Mouse (Mus musculus): ENCODE results near the gene Pdss2. TPM values are rescaled to one million over a fixed set of nuclear protein-coding genes. Genes with fewer than 3 reads are reported as not detected.

Pdss2 gene
- total RNA-seq, 1 experiment, result 16.6 TPM

DNA sequence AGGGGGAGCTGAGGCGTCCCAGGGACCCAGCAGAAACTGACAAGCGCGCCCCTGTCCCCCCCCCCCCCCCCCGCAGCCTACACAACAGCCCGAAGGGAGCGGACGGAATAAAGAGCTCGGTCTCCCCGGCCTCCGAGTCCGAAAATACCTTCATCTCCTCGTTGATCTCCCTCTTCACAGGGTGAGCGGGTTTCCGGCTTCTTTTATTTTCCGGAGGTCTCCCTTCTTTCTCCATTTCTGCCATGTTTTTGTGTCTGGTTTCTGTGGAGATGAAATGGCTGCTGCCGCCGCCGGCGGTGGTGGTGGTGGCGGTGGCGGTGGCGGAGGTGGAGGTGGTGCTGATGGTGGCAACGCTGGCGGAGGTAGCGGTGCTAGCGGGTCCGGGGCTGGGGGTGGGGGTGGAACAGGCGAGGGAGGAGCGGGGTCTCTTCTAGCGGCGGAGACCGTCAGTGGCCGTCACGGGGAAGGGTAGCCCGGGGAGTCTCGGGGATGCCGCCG lies 47.4 kb upstream of the Pdss2 start:
- peak overlapping the region; percentile 83 to 85 for H3K4me3 ChIP-seq (ENCODE audit: insufficient read depth in 1 of 2, low read depth in 1 of 2, low read length in 2 of 2, poor library complexity in 1 of 2, severe bottlenecking in 1 of 2)
- no peaks in the 10 kb centered on the region for H3K9me3 ChIP-seq (ENCODE audit: control insufficient read depth, insufficient read depth, low read depth, low read length)
- no peak for TF ChIP-seq MAFK (IDR thresholded peaks at IDR 0.05; ENCODE audit: insufficient read depth, low read depth, low read length)
- TF ChIP-seq ZNF384 (IDR thresholded peaks at IDR 0.05; ENCODE audit: low read depth, low read length), result no peak
- TF ChIP-seq CHD2 (IDR thresholded peaks at IDR 0.05; ENCODE audit: low read depth, low read length), result no peak
- TF ChIP-seq ZC3H11A (IDR thresholded peaks at IDR 0.05; ENCODE audit: borderline replicate concordance, low read depth, low read length), result no peak
- TF ChIP-seq HCFC1 (IDR thresholded peaks at IDR 0.05; ENCODE audit: borderline replicate concordance, insufficient read depth, low read length), result no peak
- 0 out of 4 replicates have a peak, but pooled peaks cover 0 to 6% of the 10 kb centered on the region in 2 experiments for H3K4me1 ChIP-seq (ENCODE audit: control insufficient read depth in 2 of 2, insufficient read depth in 2 of 2, low read length in 2 of 2, poor library complexity in 1 of 2)
- no peak for DNase-seq (ENCODE audit: low read depth, low spot score)
- in situ Hi-C loops (cut with MboI; ENCODE audit: low sequenced_read_pairs in 2 of 2, unreplicated experiment in 2 of 2), result no loop called here
- H3K27ac ChIP-seq (ENCODE audit: insufficient read depth, low read depth, low read length, poor library complexity, severe bottlenecking), result no peak overlapping the region
- H3K9ac ChIP-seq (ENCODE audit: insufficient read depth, low read depth, low read length, poor library complexity, severe bottlenecking), result peak overlapping the region; percentile 75
- no peaks in the 10 kb centered on the region for H3K36me3 ChIP-seq (ENCODE audit: control insufficient read depth, insufficient read depth, low read length, poor library complexity, severe bottlenecking)

- Histone ChIP-seq H3K4me3 (ENCODE audit: insufficient read depth in 1 of 2, low read depth in 1 of 2, low read length in 2 of 2, poor library complexity in 1 of 2, severe bottlenecking in 1 of 2) (peak within 1 kb of the TSS; percentile 83 to 85), H3K4me1 (ENCODE audit: control insufficient read depth in 2 of 2, insufficient read depth in 2 of 2, low read length in 2 of 2, poor library complexity in 1 of 2) (0 out of 4 replicates have a peak, but pooled peaks cover 0 to 6% of the 10 kb centered on the region in 2 experiments), H3K9ac (ENCODE audit: insufficient read depth, low read depth, low read length, poor library complexity, severe bottlenecking) (peak within 1 kb of the TSS; percentile 75), H3K27ac (ENCODE audit: insufficient read depth, low read depth, low read length, poor library complexity, severe bottlenecking) (no peak within 1 kb of the TSS), H3K36me3 (ENCODE audit: control insufficient read depth, insufficient read depth, low read length, poor library complexity, severe bottlenecking) (no peaks in the 10 kb centered on the region), H3K9me3 (ENCODE audit: control insufficient read depth, insufficient read depth, low read depth, low read length) (no peaks in the 10 kb centered on the region)
- TF ChIP-seq HCFC1 (IDR thresholded peaks at IDR 0.05; ENCODE audit: borderline replicate concordance, insufficient read depth, low read length), result no peak
- no peak for TF ChIP-seq ZNF384 (IDR thresholded peaks at IDR 0.05; ENCODE audit: low read depth, low read length)
- TF ChIP-seq MAFK (IDR thresholded peaks at IDR 0.05; ENCODE audit: insufficient read depth, low read depth, low read length), result no peak
- TF ChIP-seq CHD2 (IDR thresholded peaks at IDR 0.05; ENCODE audit: low read depth, low read length), result no peak
- in situ Hi-C loops (cut with MboI; ENCODE audit: low sequenced_read_pairs in 2 of 2, unreplicated experiment in 2 of 2), result no loop called here
- no peak for DNase-seq (ENCODE audit: low read depth, low spot score)
Observed at GRCm38 (mm10) chr10:43174326-43175155, 46.7 kb upstream of the Pdss2 start, which contains the start of the genes Sobp and 9030612E09Rik. Gene Sobp, minus strand, starts transcription at chr10:43174530. Gene 9030612E09Rik, plus strand, starts transcription at chr10:43174704.

DNA sequence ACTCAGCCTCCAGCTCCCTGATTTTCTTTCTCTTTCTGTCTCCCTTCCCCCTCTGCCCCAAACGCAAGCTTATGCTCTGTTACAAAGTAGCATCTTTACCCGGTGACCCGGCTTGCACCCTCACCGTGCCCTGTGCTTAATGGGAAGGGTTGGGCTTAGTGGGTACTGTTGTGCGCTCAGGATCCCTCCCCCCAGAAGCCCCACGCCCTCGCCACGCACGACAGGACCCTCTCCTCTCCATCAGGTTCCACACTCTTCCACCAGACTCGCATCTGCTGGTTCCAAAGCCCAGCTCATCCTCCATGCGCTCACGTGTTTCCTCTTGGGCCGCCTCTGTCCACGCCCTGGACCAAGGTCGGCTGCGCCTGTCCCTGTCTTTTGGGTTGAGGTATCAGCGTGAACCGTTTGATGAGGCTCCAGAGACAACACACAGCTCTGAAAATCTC lies 46.1 kb upstream of the Pdss2 start:
- H3K9me3 ChIP-seq (ENCODE audit: control insufficient read depth, insufficient read depth, low read depth, low read length), result no peaks in the 10 kb centered on the region
- 0 out of 4 replicates have a peak, but pooled peaks cover 0 to 6% of the 10 kb centered on the region in 2 experiments for H3K4me1 ChIP-seq (ENCODE audit: control insufficient read depth in 2 of 2, insufficient read depth in 2 of 2, low read length in 2 of 2, poor library complexity in 1 of 2)
- peak overlapping the region; percentile 57 for H3K9ac ChIP-seq (ENCODE audit: insufficient read depth, low read depth, low read length, poor library complexity, severe bottlenecking)
- DNase-seq (ENCODE audit: low read depth, low spot score), result no peak
- in situ Hi-C loops (cut with MboI; ENCODE audit: low sequenced_read_pairs in 2 of 2, unreplicated experiment in 2 of 2), result no loop called here
- H3K4me3 ChIP-seq (ENCODE audit: insufficient read depth in 1 of 2, low read depth in 1 of 2, low read length in 2 of 2, poor library complexity in 1 of 2, severe bottlenecking in 1 of 2), result peak overlapping the region; percentile 83 to 85
- no peak for TF ChIP-seq ZNF384 (IDR thresholded peaks at IDR 0.05; ENCODE audit: low read depth, low read length)
- no peak for TF ChIP-seq CHD2 (IDR thresholded peaks at IDR 0.05; ENCODE audit: low read depth, low read length)
- no peak for TF ChIP-seq MAFK (IDR thresholded peaks at IDR 0.05; ENCODE audit: insufficient read depth, low read depth, low read length)
- TF ChIP-seq HCFC1 (IDR thresholded peaks at IDR 0.05; ENCODE audit: borderline replicate concordance, insufficient read depth, low read length), result no peak
- TF ChIP-seq ZC3H11A (IDR thresholded peaks at IDR 0.05; ENCODE audit: borderline replicate concordance, low read depth, low read length), result no peak
- H3K27ac ChIP-seq (ENCODE audit: insufficient read depth, low read depth, low read length, poor library complexity, severe bottlenecking), result no peak overlapping the region
- H3K36me3 ChIP-seq (ENCODE audit: control insufficient read depth, insufficient read depth, low read length, poor library complexity, severe bottlenecking), result no peaks in the 10 kb centered on the region

DNA sequence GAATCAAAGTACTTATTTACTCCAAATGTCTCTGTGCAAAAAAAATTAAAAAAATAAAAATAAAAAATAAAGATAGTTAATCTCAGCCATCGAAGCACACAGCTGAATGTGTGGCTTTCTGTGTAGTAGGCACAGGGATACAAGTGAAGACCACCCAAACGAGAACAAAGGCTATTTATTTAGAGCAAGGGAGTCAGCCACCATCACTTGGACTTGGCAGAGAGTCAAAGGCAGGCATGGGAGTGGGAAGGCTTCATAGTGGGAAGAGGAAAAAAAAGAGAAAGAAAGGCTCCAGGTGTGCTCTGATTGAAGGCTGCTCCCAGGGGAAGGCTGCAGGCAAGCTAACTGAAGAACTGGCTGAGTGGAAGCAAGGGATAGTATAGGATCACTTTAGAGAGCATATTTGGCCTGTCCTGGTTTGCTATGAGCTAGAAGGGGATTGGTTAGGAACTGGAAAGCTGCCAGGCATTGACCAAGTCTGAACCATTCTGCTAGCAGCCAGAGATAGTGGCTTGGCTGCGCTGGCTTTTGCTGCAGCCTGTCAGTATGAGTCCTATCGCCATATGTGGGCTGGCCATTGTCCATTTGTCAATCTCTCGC lies 40.9 kb upstream of the Pdss2 start:
- H3K9ac ChIP-seq (ENCODE audit: insufficient read depth, low read depth, low read length, poor library complexity, severe bottlenecking), result no peak overlapping the region
- H3K9me3 ChIP-seq (ENCODE audit: control insufficient read depth, insufficient read depth, low read depth, low read length), result no peaks in the 10 kb centered on the region
- DNase-seq (ENCODE audit: low read depth, low spot score), result no peak
- no peaks in the 10 kb centered on the region for H3K36me3 ChIP-seq (ENCODE audit: control insufficient read depth, insufficient read depth, low read length, poor library complexity, severe bottlenecking)
- 0 out of 4 replicates have a peak, but pooled peaks cover 0 to under 1% of the 10 kb centered on the region in 2 experiments for H3K4me1 ChIP-seq (ENCODE audit: control insufficient read depth in 2 of 2, insufficient read depth in 2 of 2, low read length in 2 of 2, poor library complexity in 1 of 2)
- TF ChIP-seq MAFK (IDR thresholded peaks at IDR 0.05; ENCODE audit: insufficient read depth, low read depth, low read length) (no peak), HCFC1 (IDR thresholded peaks at IDR 0.05; ENCODE audit: borderline replicate concordance, insufficient read depth, low read length) (no peak), ZC3H11A (IDR thresholded peaks at IDR 0.05; ENCODE audit: borderline replicate concordance, low read depth, low read length) (no peak), ZNF384 (IDR thresholded peaks at IDR 0.05; ENCODE audit: low read depth, low read length) (no peak), CHD2 (IDR thresholded peaks at IDR 0.05; ENCODE audit: low read depth, low read length) (no peak)
- in situ Hi-C loops (cut with MboI; ENCODE audit: low sequenced_read_pairs in 2 of 2, unreplicated experiment in 2 of 2), result no loop called here
- no peak overlapping the region for H3K27ac ChIP-seq (ENCODE audit: insufficient read depth, low read depth, low read length, poor library complexity, severe bottlenecking)
- no peak overlapping the region for H3K4me3 ChIP-seq (ENCODE audit: insufficient read depth in 1 of 2, low read depth in 1 of 2, low read length in 2 of 2, poor library complexity in 1 of 2, severe bottlenecking in 1 of 2)

Data from ES-E14 (cell line).